Mouse (Mus musculus): ENCODE data around the gene Trappc6a. TPM values are rescaled to one million over a fixed set of nuclear protein-coding genes. Genes with fewer than 3 reads are reported as not detected.

Gene Trappc6a
- polyA plus RNA-seq, 1 experiment from 2014 or later: 39.2 TPM

GRCm38 (mm10) chr7:19557086-19557485, 48.9 kb downstream of the Trappc6a start:
- no peaks in the 10 kb centered on the region for H3K27me3 ChIP-seq (replicated peaks)

DNA sequence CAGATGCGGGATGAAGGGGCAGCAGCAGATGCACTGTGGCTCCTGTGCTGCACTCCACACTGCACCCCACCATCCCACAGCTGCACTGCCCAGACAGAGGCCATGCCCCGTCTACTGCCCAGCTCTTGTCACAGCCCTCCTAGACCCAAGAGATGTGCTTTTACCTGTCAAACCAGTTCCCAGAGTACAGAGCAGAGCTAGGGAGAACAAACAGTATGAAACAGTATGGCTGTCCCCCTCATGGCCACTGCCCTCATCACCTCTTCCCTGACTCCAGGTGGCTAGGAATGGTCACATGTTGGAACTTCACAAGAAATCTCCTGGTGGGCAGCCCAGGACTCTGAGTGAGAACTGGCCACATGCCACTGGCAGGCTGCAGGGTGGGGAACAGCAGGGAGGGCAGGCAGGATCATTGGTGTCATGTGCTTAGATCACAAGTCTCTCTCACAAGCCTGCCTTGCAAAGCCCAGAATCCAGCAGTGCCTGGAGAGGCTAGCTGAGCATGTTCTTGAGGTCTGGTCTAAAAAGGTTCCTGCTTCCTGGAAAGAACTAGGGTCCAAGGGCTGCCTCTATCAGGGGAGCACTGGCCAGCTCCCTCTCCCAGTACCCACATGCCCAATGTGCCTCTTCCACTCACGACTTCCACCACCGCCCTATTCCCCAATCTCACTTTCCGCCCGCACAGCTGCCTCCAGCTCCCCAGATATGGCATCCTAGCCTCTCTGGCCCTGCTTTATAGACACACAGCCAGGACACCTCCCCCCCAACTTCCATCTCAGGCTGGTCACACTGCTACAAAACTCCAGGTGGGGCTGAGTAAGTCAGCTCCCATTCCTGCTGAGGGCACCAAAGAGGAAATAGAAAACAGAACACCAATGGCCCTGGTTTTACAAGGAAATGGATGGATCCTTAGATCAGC, 50.0 kb downstream of the Trappc6a start:
- Histone ChIP-seq H3K27ac (replicated peaks) (no peak overlapping the region), H3K4me2 (peak overlapping the region; percentile 98), H3K9me3 (replicated peaks) (no peaks in the 10 kb centered on the region), H3K4me1 (peaks cover 63% of the 10 kb centered on the region), H3K27me3 (replicated peaks) (no peaks in the 10 kb centered on the region), H3K9ac (replicated peaks) (peak overlapping the region; percentile 32), H3K36me3 (peaks cover 14% of the 10 kb centered on the region; the same call in 1 of the 2 replicates), H3K4me3 (replicated peaks) (no peak overlapping the region)
- no peak for ATAC-seq (ENCODE audit: low FRiP score)
- WGBS: 96% methylated on average over 6 of the region's 6 CpGs

More at GRCm38 (mm10) chr7:19557086-19557485, 48.9 kb downstream of the Trappc6a start:
- H3K9me3 ChIP-seq (replicated peaks): no peaks in the 10 kb centered on the region
- H3K4me1 ChIP-seq: peaks cover 63% of the 10 kb centered on the region
- 100% methylated on average over 2 of the region's 2 CpGs for WGBS
- ATAC-seq (ENCODE audit: low FRiP score): no peak
- H3K9ac ChIP-seq (replicated peaks): no peak overlapping the region
- no peak overlapping the region for H3K4me2 ChIP-seq
- H3K36me3 ChIP-seq: peaks cover 18% of the 10 kb centered on the region; the same call in 1 of the 2 replicates
- no peak overlapping the region for H3K27ac ChIP-seq (replicated peaks)
- H3K4me3 ChIP-seq (replicated peaks): no peak overlapping the region

- Histone ChIP-seq H3K36me3 (0 out of 2 replicates have a peak, but pooled peaks cover 10% of the 10 kb centered on the region), H3K9ac (replicated peaks) (peak overlapping the region; percentile 32; the same call in 1 of the 2 replicates), H3K4me2 (peak overlapping the region; percentile 98), H3K27me3 (replicated peaks) (no peaks in the 10 kb centered on the region), H3K27ac (replicated peaks) (no peak overlapping the region), H3K4me1 (peaks cover 69% of the 10 kb centered on the region), H3K4me3 (replicated peaks) (0 out of 2 replicates have a peak overlapping the region, but pooled peaks have one; percentile 4), H3K9me3 (replicated peaks) (no peaks in the 10 kb centered on the region)
- no peak for ATAC-seq (ENCODE audit: low FRiP score)
- WGBS: 39% methylated on average over 2 of the region's 2 CpGs
Measured at GRCm38 (mm10) chr7:19558965-19559364, 50.8 kb downstream of the Trappc6a start.

DNA sequence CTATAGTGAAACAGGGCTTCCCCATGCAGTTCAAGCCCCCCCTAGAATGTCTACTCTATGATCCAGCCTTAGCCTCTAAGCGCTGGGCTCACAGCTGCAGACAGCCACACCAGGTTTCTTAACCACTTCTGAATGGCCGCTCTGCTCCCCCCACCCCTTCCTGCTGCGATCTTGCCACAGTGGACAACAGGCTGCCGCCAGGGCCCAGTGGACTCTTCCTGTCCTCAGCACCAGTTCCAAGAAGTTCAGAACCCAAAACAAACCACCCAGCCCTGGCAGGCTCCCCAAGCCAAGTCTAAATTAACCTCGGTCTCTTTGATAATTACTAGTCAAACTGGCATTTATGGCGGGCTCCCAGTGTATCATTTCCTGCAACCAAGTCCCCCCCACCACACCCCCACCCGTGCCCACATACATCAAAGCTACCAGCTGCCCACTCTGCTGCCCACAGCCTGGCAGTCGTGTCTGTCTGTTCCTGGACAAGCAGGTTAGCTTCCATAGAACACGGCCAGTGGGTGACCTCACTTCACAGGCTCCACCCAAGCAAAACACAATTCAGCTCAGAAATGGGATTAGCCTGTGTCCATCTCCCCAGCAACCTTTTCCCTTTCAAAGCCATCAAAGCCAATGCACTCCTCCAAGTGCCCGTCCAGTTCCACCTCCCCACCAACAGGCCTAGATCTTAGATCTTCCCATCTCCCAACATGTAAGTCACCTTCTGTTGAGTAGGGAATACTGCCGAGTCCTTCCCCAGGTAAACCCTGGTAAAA, 52.5 kb downstream of the Trappc6a start:
- ATAC-seq (ENCODE audit: low FRiP score): no peak
- Histone ChIP-seq H3K9ac (replicated peaks) (peak overlapping the region; percentile 86), H3K9me3 (replicated peaks) (no peaks in the 10 kb centered on the region), H3K36me3 (peaks cover 19% of the 10 kb centered on the region), H3K4me2 (peak overlapping the region; percentile 98), H3K27ac (replicated peaks) (peak overlapping the region; percentile 95), H3K4me3 (replicated peaks) (peak overlapping the region; percentile 79), H3K4me1 (peaks cover 65% of the 10 kb centered on the region), H3K27me3 (replicated peaks) (no peaks in the 10 kb centered on the region)
- WGBS: 32% methylated on average over 11 of the region's 11 CpGs

DNA sequence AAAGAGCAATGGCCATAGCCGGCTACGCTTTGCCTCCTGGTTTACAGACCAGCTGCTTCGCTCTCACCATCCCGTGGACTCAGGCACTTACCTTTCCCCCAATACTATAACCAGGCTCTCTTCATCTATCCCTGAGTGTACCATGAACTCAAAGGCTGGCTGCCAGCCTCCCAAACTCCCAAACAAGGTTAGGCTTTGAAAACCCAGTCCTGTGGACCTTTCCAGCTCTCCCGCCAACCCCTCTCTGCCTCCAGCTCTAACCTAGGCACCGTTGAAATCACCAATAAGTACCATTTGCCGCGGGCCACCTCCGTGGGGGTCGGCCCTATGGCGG, 53.2 kb downstream of the Trappc6a start:
- no peaks in the 10 kb centered on the region for H3K9me3 ChIP-seq (replicated peaks)
- peak overlapping the region; percentile 86 for H3K9ac ChIP-seq (replicated peaks)
- peaks cover 62% of the 10 kb centered on the region for H3K4me1 ChIP-seq
- no peak for ATAC-seq (ENCODE audit: low FRiP score)
- H3K4me3 ChIP-seq (replicated peaks): peak overlapping the region; percentile 79
- H3K36me3 ChIP-seq: peaks cover 20% of the 10 kb centered on the region
- H3K27ac ChIP-seq (replicated peaks): peak overlapping the region; percentile 95
- under 1% methylated on average over 11 of the region's 11 CpGs for WGBS
- H3K27me3 ChIP-seq (replicated peaks): no peaks in the 10 kb centered on the region
- peak overlapping the region; percentile 98 for H3K4me2 ChIP-seq

- no peaks in the 10 kb centered on the region for H3K9me3 ChIP-seq (replicated peaks)
- H3K27ac ChIP-seq (replicated peaks): peak overlapping the region; percentile 95
- peaks cover 20% of the 10 kb centered on the region for H3K36me3 ChIP-seq
- peak overlapping the region; percentile 79 for H3K4me3 ChIP-seq (replicated peaks)
- no peaks in the 10 kb centered on the region for H3K27me3 ChIP-seq (replicated peaks)
- peak; percentile 93 for ATAC-seq (ENCODE audit: low FRiP score)
- H3K4me1 ChIP-seq: peaks cover 56% of the 10 kb centered on the region
- peak overlapping the region; percentile 98 for H3K4me2 ChIP-seq
- WGBS: under 1% methylated on average over 101 of the region's 102 CpGs
- peak overlapping the region; percentile 86 for H3K9ac ChIP-seq (replicated peaks)
Measured at GRCm38 (mm10) chr7:19561765-19562642, 53.8 kb downstream of the Trappc6a start.

DNA sequence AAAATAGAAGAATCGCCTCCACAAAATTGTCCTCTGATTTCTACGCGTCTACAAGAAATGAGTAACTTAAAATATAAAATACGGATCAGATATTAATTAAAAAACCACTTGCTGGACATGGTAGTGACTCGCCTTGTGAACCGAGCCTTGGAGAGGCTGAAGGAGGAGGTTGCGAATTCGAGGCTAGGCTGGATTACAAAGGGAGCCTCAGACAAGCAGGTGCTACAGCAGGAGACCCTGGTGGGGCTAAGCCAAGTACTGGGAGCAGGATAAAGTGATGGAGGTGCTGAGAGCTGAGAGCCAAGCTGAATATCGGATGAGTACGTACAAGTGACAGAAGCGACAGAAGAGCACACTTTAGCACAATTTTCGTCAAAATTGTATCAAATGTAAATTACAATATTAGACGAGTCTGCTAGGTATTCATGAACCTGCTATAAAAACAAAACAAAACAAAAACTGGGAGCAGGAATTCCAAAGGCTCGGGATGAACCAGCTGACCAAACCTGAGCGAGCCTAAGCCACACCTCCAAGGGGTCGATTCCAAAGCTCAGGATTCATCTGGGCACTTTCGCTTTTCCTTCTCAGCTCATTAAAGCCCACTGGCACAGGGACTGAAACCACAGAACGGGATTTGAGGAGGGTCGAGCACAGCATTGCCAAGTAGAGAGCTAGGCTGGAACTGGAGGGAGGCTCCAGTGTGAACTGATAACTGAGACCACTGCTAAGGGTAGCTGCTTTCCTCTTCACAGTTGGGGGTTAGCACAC, 54.6 kb downstream of the Trappc6a start, which contains the start of gene Ppp1r37:
Gene Ppp1r37, minus strand, starts transcription at position 434 of the 768 bp plus-strand sequence.
- Histone ChIP-seq H3K9ac (replicated peaks) (peak within 1 kb of the TSS; percentile 86), H3K4me1 (peaks cover 50% of the 10 kb centered on the region), H3K27ac (replicated peaks) (peak within 1 kb of the TSS; percentile 95), H3K36me3 (peaks cover 24% of the 10 kb centered on the region), H3K27me3 (replicated peaks) (no peaks in the 10 kb centered on the region), H3K4me3 (replicated peaks) (peak within 1 kb of the TSS; percentile 79), H3K4me2 (peak within 1 kb of the TSS; percentile 98), H3K9me3 (replicated peaks) (no peaks in the 10 kb centered on the region)
- ATAC-seq (ENCODE audit: low FRiP score): peak; percentile 37
- 3% methylated on average over 19 of the region's 19 CpGs for WGBS

GRCm38 (mm10) chr7:19563884-19564283, 55.7 kb downstream of the Trappc6a start:
- H3K4me2 ChIP-seq: peak overlapping the region; percentile 98; the same call in 1 of the 2 replicates
- no peak overlapping the region for H3K9ac ChIP-seq (replicated peaks)
- H3K4me3 ChIP-seq (replicated peaks): no peak overlapping the region
- H3K9me3 ChIP-seq (replicated peaks): no peaks in the 10 kb centered on the region
- H3K27me3 ChIP-seq (replicated peaks): no peaks in the 10 kb centered on the region
- no peak overlapping the region for H3K27ac ChIP-seq (replicated peaks)
- ATAC-seq (ENCODE audit: low FRiP score): no peak
- H3K36me3 ChIP-seq: peaks cover 27% of the 10 kb centered on the region
- peaks cover 40% of the 10 kb centered on the region for H3K4me1 ChIP-seq
- WGBS: 97% methylated on average over 3 of the region's 3 CpGs

GRCm38 (mm10) chr7:19564455-19564854, 56.3 kb downstream of the Trappc6a start:
- 89% methylated on average over 4 of the region's 4 CpGs for WGBS
- no peak overlapping the region for H3K4me2 ChIP-seq
- H3K4me1 ChIP-seq: peaks cover 34% of the 10 kb centered on the region
- H3K27ac ChIP-seq (replicated peaks): no peak overlapping the region
- ATAC-seq (ENCODE audit: low FRiP score): no peak
- no peak overlapping the region for H3K4me3 ChIP-seq (replicated peaks)
- H3K36me3 ChIP-seq: peaks cover 32% of the 10 kb centered on the region
- no peaks in the 10 kb centered on the region for H3K27me3 ChIP-seq (replicated peaks)
- no peak overlapping the region for H3K9ac ChIP-seq (replicated peaks)
- H3K9me3 ChIP-seq (replicated peaks): no peaks in the 10 kb centered on the region
